8 mouse cellular contexts compared by ENCODE assay signal in genomic region chr17:46673850-46674529, GRCm38 (mm10). TPM values are rescaled to one million over a fixed set of nuclear protein-coding genes. Genes with fewer than 3 reads are reported as not detected.
DNase-seq lines count a peak whose midpoint lies in the region; ATAC-seq and TF ChIP-seq lines count a peak whose summit lies in the region.

Rrp36 (minus strand) TSS chr17:46674352.

- peak within 1 kb of the TSS; percentile 73 for H3K4me2 ChIP-seq in embryonic facial prominence, embryonic 15.5 days (replicated peaks)
- peak within 1 kb of the TSS; percentile 66 for H3K4me2 ChIP-seq in limb, embryonic 14.5 days (replicated peaks; ENCODE audit: low read depth, low read length, severe bottlenecking)
- peak within 1 kb of the TSS; percentile 83 for H3K4me2 ChIP-seq in midbrain, postnatal 0 days (ENCODE audit: low read depth, low read length, poor library complexity, severe bottlenecking)

- peak; percentile 94 for ATAC-seq in embryonic facial prominence, embryonic 15.5 days (ENCODE audit: insufficient number of reproducible peaks, low FRiP score, low TSS enrichment, low read depth)
- ATAC-seq in limb, embryonic 14.5 days (ENCODE audit: low FRiP score, low read depth) = peak; percentile 91
- ATAC-seq in midbrain, postnatal 0 days (ENCODE audit: low FRiP score) = peak; percentile 85

- H3K27ac ChIP-seq in bone marrow, adult 2 months (ENCODE audit: control insufficient read depth, insufficient read depth, low read depth, low read length, poor library complexity) = peak within 1 kb of the TSS; percentile 63
- peak within 1 kb of the TSS; percentile 96 for H3K27ac ChIP-seq in embryonic facial prominence, embryonic 15.5 days (replicated peaks)
- peak within 1 kb of the TSS; percentile 87 for H3K27ac ChIP-seq in limb, embryonic 14.5 days (replicated peaks; ENCODE audit: low read depth, low read length)
- H3K27ac ChIP-seq in midbrain, postnatal 0 days (ENCODE audit: low read depth, low read length) = peak within 1 kb of the TSS; percentile 55

- peak; percentile 90 for TF ChIP-seq POLR2A in bone marrow, adult 2 months (IDR thresholded peaks at IDR 0.05; ENCODE audit: borderline replicate concordance, control insufficient read depth, low read depth, low read length)
- no peak for TF ChIP-seq POLR2A in limb, embryonic 14.5 days (IDR thresholded peaks at IDR 0.05; ENCODE audit: borderline replicate concordance, extremely low read depth, insufficient read depth, insufficient read length)

- H3K36me3 ChIP-seq in embryonic facial prominence, embryonic 15.5 days = peaks cover 60% of the 10 kb centered on the region
- H3K36me3 ChIP-seq in limb, embryonic 14.5 days (ENCODE audit: control insufficient read depth, insufficient read depth, low read length) = peaks cover 60% of the 10 kb centered on the region
- peaks cover 52% of the 10 kb centered on the region for H3K36me3 ChIP-seq in midbrain, postnatal 0 days (ENCODE audit: insufficient read depth, low read length)

- H3K27me3 ChIP-seq in embryonic facial prominence, embryonic 15.5 days = no peaks in the 10 kb centered on the region
- no peaks in the 10 kb centered on the region for H3K27me3 ChIP-seq in limb, embryonic 14.5 days (ENCODE audit: control insufficient read depth, insufficient read depth, low read length)
- H3K27me3 ChIP-seq in midbrain, postnatal 0 days (ENCODE audit: insufficient read depth, low read length) = no peaks in the 10 kb centered on the region

- under 1% methylated on average over 43 of the region's 43 CpGs for whole genome bisulfite sequencing in bone marrow, adult 2 months
- WGBS in embryonic facial prominence, embryonic 15.5 days = under 1% methylated on average over 43 of the region's 43 CpGs
- WGBS in limb, embryonic 14.5 days = 1% methylated on average over 42 of the region's 43 CpGs
- WGBS in midbrain, postnatal 0 days = under 1% methylated on average over 43 of the region's 43 CpGs

- H3K9ac ChIP-seq in embryonic facial prominence, embryonic 15.5 days = peak within 1 kb of the TSS; percentile 69
- H3K9ac ChIP-seq in limb, embryonic 14.5 days (ENCODE audit: low read depth, low read length, severe bottlenecking) = peak within 1 kb of the TSS; percentile 73
- H3K9ac ChIP-seq in midbrain, postnatal 0 days (replicated peaks; ENCODE audit: low read length, poor library complexity, severe bottlenecking) = peak within 1 kb of the TSS; percentile 55

- H3K4me1 ChIP-seq in bone marrow, adult 2 months (ENCODE audit: control insufficient read depth, insufficient read depth, low read length) = peaks cover 1% of the 10 kb centered on the region; the same call in 1 of the 2 replicates
- peaks cover 34% of the 10 kb centered on the region for H3K4me1 ChIP-seq in embryonic facial prominence, embryonic 15.5 days
- H3K4me1 ChIP-seq in limb, embryonic 14.5 days (ENCODE audit: control insufficient read depth, insufficient read depth, low read length) = peaks cover 17% of the 10 kb centered on the region
- H3K4me1 ChIP-seq in midbrain, postnatal 0 days (ENCODE audit: insufficient read depth, low read length) = peaks cover 14% of the 10 kb centered on the region; the same call in 1 of the 2 replicates

- no peaks in the 10 kb centered on the region for H3K9me3 ChIP-seq in embryonic facial prominence, embryonic 15.5 days (replicated peaks)
- H3K9me3 ChIP-seq in limb, embryonic 14.5 days (ENCODE audit: control insufficient read depth, low read length) = no peaks in the 10 kb centered on the region
- H3K9me3 ChIP-seq in midbrain, postnatal 0 days (ENCODE audit: low read length) = no peaks in the 10 kb centered on the region

- no peak for TF ChIP-seq CTCF in bone marrow, adult 2 months (IDR thresholded peaks at IDR 0.05; ENCODE audit: control insufficient read depth, insufficient read depth, low read length)
- TF ChIP-seq CTCF in midbrain, postnatal 0 days (IDR thresholded peaks at IDR 0.05) = no peak

- peak within 1 kb of the TSS; percentile 79 for H3K4me3 ChIP-seq in bone marrow, adult 2 months (replicated peaks; ENCODE audit: control insufficient read depth, low read depth, low read length)
- H3K4me3 ChIP-seq in embryonic facial prominence, embryonic 15.5 days (replicated peaks) = peak within 1 kb of the TSS; percentile 73
- peak within 1 kb of the TSS; percentile 66 for H3K4me3 ChIP-seq in limb, embryonic 14.5 days (replicated peaks; ENCODE audit: low read length)
- peak within 1 kb of the TSS; percentile 58 for H3K4me3 ChIP-seq in midbrain, postnatal 0 days (ENCODE audit: low read depth, low read length)

- peak; percentile 98 for DNase-seq in 416B (ENCODE audit: low read depth)
- DNase-seq in heart, adult 8-10 months (ENCODE audit: low spot score) = peak; percentile 94
- peak; percentile 94 for DNase-seq in kidney, adult 9 months
- DNase-seq in limb, embryonic 14.5 days (ENCODE audit: low spot score) = peak; percentile 94
- peak; percentile 95 for DNase-seq in midbrain, postnatal 0 days (ENCODE audit: low spot score)
- DNase-seq in spleen, postnatal 14 days (ENCODE audit: low spot score in 2 of 2) = peak; percentile 75 to 82

RNA-seq across cellular contexts. Expression of gene Rrp36, which starts in this region (rescaled TPM):
- polyA plus RNA-seq in bone marrow, adult 2 months (2011; ENCODE audit: insufficient read depth, insufficient read length, low replicate concordance, missing spikeins) = 10.3 and 23.3 TPM in 2 replicates
- polyA plus RNA-seq in embryonic facial prominence, embryonic 15.5 days (2015; fragmentation: Nextera tagmentation; extraction: Ambion mirVana) = 61.9 and 64.9 TPM in 2 replicates
- 10 to 100 TPM; 10.5 to 13.7 (median 12.4) TPM for total RNA-seq in heart, adult 8-10 months (2022)
- polyA plus RNA-seq in limb, embryonic 14.5 days (2012; rRNA removed) = 47.2 and 48.5 TPM in 2 replicates
- polyA plus RNA-seq in limb, embryonic 14.5 days (2014; fragmentation: Nextera tagmentation; extraction: Ambion mirVana) = 36.8 and 52.4 TPM in 2 replicates
- 26.9 and 27.6 TPM in 2 replicates for total RNA-seq in midbrain, postnatal 0 days (2014; rRNA removed)
- 47.1 and 52.2 TPM in 2 replicates for polyA plus RNA-seq in midbrain, postnatal 0 days (2015; fragmentation: Nextera tagmentation; extraction: Ambion mirVana)

Comparison
In these comparisons a context has a peak if more than half of its experiments do, and no peak if none do; other contexts are left out.
1. Peak in every context shown above with its lines: DNase-seq, ATAC-seq, H3K4me3 ChIP-seq and H3K27ac ChIP-seq.